Mouse (Mus musculus) forebrain, embryonic 14.5 days (tissue): ENCODE measurements around the gene Fmnl3. TPM values are rescaled to one million over a fixed set of nuclear protein-coding genes. Genes with fewer than 3 reads are reported as not detected.
"Not testable (repeated sequence)": the region's sequence is repeated elsewhere in the genome, so short reads cannot be mapped to it uniquely, and the experiment has no call there.

Experiments used
- ATAC-seq: fragments of 200-750 bp; cut with Nextera tagmentation; 2 replicates; pipeline ENCODE4 v1.8.0; 2017; ENCODE audit warnings: mild to moderate bottlenecking, moderate library complexity
- DNase-seq: peaks from one replicate; pipeline ENCODE4 v3.0.0-alpha.2; 2015; ENCODE audit warnings: low spot score
- H3K27ac ChIP-seq: fragments of 300-500 bp; sonication (generic); 2 replicates; pipeline ENCODE4 v1.5.1; 2014; ENCODE audit warnings: low read depth, mild to moderate bottlenecking, control low read depth, low read length, moderate library complexity
- H3K27me3 ChIP-seq: fragments of 300-500 bp; sonication (generic); replicated peaks from 2 replicates; pipeline ENCODE4 v1.6.1; 2014; ENCODE audit warnings: low read length, control low read depth, mixed read lengths; ENCODE audit not compliant: control insufficient read depth, insufficient read depth
- H3K36me3 ChIP-seq: fragments of 300-500 bp; sonication (generic); 2 replicates; pipeline ENCODE4 v1.6.1; 2014; ENCODE audit warnings: low read length, control low read depth; ENCODE audit not compliant: control insufficient read depth, insufficient read depth
- H3K4me1 ChIP-seq: fragments of 300-500 bp; sonication (generic); 2 replicates; pipeline ENCODE4 v1.6.1; 2014; ENCODE audit warnings: antibody characterized with exemption, low read length, control low read depth; ENCODE audit not compliant: control insufficient read depth, insufficient read depth
- H3K4me2 ChIP-seq: fragments of 300-500 bp; sonication (generic); 2 replicates; pipeline ENCODE4 v1.6.1; 2014; ENCODE audit warnings: mild to moderate bottlenecking, control low read depth, low read length
- H3K4me3 ChIP-seq: fragments of 300-500 bp; sonication (generic); 2 replicates; pipeline ENCODE4 v1.5.1; 2014; ENCODE audit warnings: low read depth, low read length, control low read depth
- H3K9ac ChIP-seq: fragments of 300-500 bp; sonication (generic); 2 replicates; pipeline ENCODE4 v1.6.1; 2014; ENCODE audit warnings: mild to moderate bottlenecking, low read length, control low read depth, moderate library complexity
- H3K9me3 ChIP-seq: fragments of 300-500 bp; sonication (generic); replicated peaks from 2 replicates; pipeline ENCODE4 v1.6.1; 2016; ENCODE audit warnings: low read length, control low read depth, mixed read lengths; ENCODE audit not compliant: control insufficient read depth
- WGBS: fragments of 180-500 bp; shearing (Covaris S2); extraction: QIAGEN DNeasy Blood & Tissue Kit; methylation state at CpG from one replicate; pipeline ENCODE4 v1.1.7; 2014; 5-methylcytosine and 5-hydroxymethylcytosine counted together
- polyA plus RNA-seq: library from polyadenylated mRNA; unstranded; fragments of >200 nt; fragmentation: Nextera tagmentation; extraction: Ambion mirVana; gene quantifications from 2 replicates; pipeline ENCODE4 v1.2.1, GENCODE M21; 2014

The Fmnl3 gene
- polyA plus RNA-seq, 1 experiment from 2014 or later, result 3.9 TPM

DNA sequence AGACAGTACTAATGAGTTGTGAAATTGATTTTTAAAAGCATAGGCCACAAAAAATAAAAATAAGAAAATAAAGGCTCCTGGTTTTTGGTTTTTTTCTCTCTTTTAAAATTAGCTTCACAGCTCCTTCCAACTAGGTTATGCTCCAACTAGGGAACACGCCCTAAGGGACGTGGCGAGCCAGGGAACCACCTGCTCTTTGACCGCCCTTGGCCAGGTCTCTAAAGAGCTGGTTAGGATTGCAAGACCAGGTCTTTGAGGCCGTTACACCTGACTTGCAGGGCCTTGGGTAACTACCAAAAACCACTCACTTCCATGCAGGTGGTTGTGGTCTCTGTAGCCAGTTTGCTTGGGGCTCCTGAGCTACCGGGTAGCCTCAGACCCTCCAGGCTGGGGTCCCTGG, 21.7 kb upstream of the Fmnl3 start:
- ATAC-seq, result no peak

DNA sequence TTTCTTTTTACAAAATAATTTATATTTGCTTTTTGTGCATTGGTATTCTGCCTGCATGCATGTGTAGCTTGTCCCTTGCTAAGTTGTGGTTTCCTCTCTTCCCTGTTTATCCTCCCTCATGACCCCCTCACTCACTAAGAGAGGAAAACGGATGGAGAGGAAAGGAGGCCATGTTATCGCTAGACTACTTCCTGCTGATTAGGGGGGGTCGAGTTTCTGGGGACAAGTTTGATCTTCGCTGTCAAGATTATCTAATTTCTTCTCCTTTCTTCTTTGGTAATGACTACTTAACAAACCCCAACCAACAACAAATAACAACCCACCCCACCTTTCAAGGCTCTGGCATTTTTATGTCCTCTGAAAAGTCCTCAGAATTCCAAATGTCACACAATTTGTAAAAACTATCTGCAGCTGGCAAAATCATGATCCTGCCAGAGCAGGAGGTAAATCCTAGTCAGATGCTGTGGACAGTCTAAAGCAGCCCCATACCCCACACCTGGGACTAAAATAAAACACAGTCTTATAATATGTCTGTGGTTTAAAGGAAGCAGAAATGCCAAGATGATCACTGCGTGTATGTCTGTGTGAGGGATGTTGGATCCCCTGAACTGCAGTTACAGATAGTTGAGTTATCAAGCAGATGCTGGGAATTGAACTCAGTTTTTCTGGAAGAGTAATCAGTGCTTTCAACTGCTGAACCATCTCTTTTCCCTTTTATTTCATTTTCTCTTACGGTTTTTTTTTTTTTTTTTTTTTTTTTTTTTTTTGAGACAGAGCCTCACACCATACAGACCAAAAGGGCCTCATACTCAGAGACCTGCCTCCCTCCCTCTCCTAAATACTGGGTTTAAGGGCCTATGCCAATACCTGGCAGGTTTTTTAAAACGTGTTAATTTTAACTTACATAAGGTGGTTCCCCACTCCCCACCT, 20.5 kb upstream of the Fmnl3 start:
- no peak overlapping the region for H3K4me2 ChIP-seq
- no peak for DNase-seq
- H3K9me3 ChIP-seq, result no peaks in the 10 kb centered on the region
- no peak overlapping the region for H3K4me3 ChIP-seq
- no peak overlapping the region for H3K9ac ChIP-seq
- H3K36me3 ChIP-seq, result no peaks in the 10 kb centered on the region
- no peak for ATAC-seq
- H3K27ac ChIP-seq, result no peak overlapping the region
- WGBS, result 68% methylated on average over 7 of the region's 7 CpGs
- peaks cover 20% of the 10 kb centered on the region for H3K4me1 ChIP-seq
- H3K27me3 ChIP-seq, result no peaks in the 10 kb centered on the region

More for the DNA sequence above, 21.7 kb upstream of the Fmnl3 start:
- H3K4me2 ChIP-seq, result peak overlapping the region; percentile 61
- 0 out of 2 replicates have a peak overlapping the region, but pooled peaks have one; percentile 11 for H3K27ac ChIP-seq
- peak overlapping the region; percentile 51; the same call in 1 of the 2 replicates for H3K9ac ChIP-seq
- DNase-seq, result no peak
- H3K9me3 ChIP-seq, result no peaks in the 10 kb centered on the region
- WGBS, result 84% methylated on average over 6 of the region's 6 CpGs
- peaks cover 20% of the 10 kb centered on the region for H3K4me1 ChIP-seq
- H3K27me3 ChIP-seq, result no peaks in the 10 kb centered on the region
- peak overlapping the region; percentile 79 for H3K4me3 ChIP-seq
- H3K36me3 ChIP-seq, result no peaks in the 10 kb centered on the region

DNA sequence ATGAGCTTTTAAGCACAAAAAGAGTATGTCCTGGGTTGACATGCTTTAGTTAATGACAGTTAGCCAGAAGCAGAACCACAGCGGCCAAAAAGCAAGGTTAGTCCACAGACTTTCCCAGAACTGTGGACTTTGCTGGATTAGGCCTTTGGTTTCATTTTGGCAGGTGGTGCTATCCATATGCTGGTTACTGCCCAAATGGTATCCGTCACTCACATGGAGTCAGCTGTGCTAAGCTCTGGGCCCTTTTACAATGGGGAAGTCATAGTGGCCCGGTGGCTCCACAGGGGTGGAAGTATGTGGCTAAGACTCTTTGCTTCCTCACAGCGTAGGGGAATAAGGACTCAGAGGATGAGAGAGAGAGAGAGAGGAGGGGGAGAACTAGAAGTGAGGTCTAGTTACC, 17.7 kb upstream of the Fmnl3 start:
- Histone ChIP-seq H3K4me2 (no peak overlapping the region), H3K9me3 (no peaks in the 10 kb centered on the region), H3K9ac (no peak overlapping the region), H3K27ac (no peak overlapping the region), H3K27me3 (no peaks in the 10 kb centered on the region), H3K36me3 (no peaks in the 10 kb centered on the region), H3K4me3 (no peak overlapping the region), H3K4me1 (peaks cover 4% of the 10 kb centered on the region; the same call in 1 of the 2 replicates)
- no peak for ATAC-seq
- DNase-seq, result no peak
- 73% methylated on average over 4 of the region's 4 CpGs for WGBS

DNA sequence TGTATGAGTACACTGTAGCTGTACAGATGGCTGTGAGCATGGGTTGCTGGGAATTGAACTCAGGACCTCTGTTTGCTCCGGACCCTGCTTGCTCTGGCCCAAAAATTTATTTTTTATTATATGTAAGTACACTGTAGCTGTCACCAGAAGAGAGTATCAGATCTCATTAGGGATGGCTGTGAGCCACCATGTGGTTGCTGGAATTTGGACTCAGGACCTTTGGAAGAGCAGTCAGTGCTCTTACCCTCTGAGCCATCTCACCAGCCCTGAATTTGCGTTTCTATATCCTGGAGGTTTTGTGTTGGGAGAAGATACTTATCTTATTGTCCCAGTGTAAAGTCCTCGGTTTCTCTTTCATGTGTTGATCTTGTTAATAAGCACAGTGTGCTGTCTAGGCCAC, 16.5 kb upstream of the Fmnl3 start:
- H3K27ac ChIP-seq, result no peak overlapping the region
- no peaks in the 10 kb centered on the region for H3K27me3 ChIP-seq
- no peaks in the 10 kb centered on the region for H3K9me3 ChIP-seq
- no peaks in the 10 kb centered on the region for H3K36me3 ChIP-seq
- H3K4me3 ChIP-seq, result no peak overlapping the region
- no peak overlapping the region for H3K9ac ChIP-seq
- no peak overlapping the region for H3K4me2 ChIP-seq
- DNase-seq (no peak), ATAC-seq (no peak)
- 72% methylated on average over 3 of the region's 3 CpGs for WGBS
- H3K4me1 ChIP-seq, result no peaks in the 10 kb centered on the region

DNA sequence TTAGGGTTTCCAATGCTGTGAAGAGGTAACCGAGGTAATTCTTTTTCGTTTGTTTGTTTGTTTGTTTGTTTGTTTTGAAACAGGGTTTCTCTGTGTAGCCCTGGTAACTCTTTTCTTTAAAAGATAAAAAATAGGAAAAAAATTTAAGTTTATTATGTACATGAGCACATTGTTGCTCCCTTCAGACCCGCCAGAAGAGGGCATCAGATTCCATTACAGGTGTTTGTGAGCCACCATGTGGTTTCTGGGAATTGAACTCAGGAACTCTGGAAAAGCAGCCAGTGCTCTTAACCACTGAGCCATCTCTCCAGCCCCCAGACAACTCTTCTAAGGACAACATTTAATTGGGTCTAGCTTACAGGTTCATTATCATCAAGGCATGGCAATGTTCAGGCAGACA, 15.8 kb upstream of the Fmnl3 start:
- not testable (repeated sequence) for ATAC-seq, H3K27me3 ChIP-seq, H3K27ac ChIP-seq, DNase-seq, H3K9ac ChIP-seq, H3K9me3 ChIP-seq, H3K4me2 ChIP-seq, H3K4me1 ChIP-seq, H3K36me3 ChIP-seq, H3K4me3 ChIP-seq
- WGBS, result 66% methylated on average over 3 of the region's 3 CpGs

DNA sequence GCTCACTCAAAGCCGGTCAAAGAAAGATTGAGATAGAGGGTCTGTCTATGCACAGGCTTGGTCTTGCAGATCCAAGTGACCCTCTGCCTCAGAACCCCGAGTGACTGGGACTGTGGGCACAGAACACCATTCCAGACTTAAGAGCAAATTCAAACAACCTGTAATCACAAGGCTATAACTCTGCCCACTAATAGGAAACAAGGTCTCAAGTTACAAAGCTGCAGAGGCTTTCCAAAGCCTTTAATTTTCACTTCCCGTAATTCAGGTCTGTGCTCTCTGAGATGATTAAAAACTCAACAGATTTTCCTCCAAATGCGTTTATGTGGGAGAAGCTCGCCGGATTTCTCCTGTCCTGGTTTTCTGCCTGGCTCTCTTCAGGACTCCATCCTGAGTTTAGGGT, 13.8 kb upstream of the Fmnl3 start:
- 78% methylated on average over 6 of the region's 6 CpGs for WGBS
- Histone ChIP-seq H3K9ac (no peak overlapping the region), H3K27me3 (no peaks in the 10 kb centered on the region), H3K4me1 (no peaks in the 10 kb centered on the region), H3K27ac (no peak overlapping the region), H3K36me3 (no peaks in the 10 kb centered on the region), H3K9me3 (no peaks in the 10 kb centered on the region), H3K4me2 (no peak overlapping the region), H3K4me3 (no peak overlapping the region)
- ATAC-seq (no peak), DNase-seq (no peak)

DNA sequence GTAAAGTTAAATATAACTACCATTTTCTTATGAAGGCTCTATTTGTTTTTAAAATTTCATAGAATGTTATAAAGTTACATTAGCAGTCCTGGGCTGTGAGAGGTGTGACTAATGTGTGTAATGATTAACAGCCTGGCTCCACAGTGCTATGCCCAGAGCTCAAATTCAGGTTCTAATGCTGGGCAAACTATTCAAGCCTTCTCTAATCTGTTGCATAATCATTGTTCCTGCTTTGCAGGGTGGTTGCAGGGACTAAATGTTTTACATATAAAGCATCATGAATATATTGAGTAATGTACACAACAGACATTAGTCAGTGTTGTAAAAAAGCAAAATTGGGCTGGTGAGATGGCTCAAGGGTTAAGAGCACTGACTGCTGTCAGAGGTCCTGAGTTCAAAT, 12.6 kb upstream of the Fmnl3 start:
- H3K9me3 ChIP-seq, result no peaks in the 10 kb centered on the region
- no peak for ATAC-seq
- H3K4me1 ChIP-seq, result no peaks in the 10 kb centered on the region
- no peak overlapping the region for H3K4me3 ChIP-seq
- H3K27ac ChIP-seq, result no peak overlapping the region
- no peak overlapping the region for H3K9ac ChIP-seq
- DNase-seq, result no peak
- H3K4me2 ChIP-seq, result no peak overlapping the region
- no peaks in the 10 kb centered on the region for H3K36me3 ChIP-seq
- no peaks in the 10 kb centered on the region for H3K27me3 ChIP-seq

DNA sequence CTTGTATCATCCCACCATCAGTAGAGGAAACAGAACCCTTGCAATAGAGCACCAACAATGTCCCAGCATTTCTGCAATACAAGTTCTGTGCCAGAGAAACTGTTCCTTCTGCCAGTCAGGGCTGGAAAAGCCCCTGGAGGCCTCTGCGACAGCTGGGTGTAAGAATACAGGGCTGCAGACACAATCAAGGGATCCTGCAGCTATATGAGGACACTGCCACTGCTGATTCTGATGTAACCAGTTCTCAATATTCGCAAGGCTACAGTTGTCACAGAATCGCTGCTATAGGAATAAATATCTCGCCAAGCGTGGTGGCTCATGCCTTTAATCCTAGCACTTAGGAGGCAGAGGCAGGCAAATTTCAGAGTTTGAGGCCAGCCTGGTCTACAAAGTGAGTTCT, 6.0 kb upstream of the Fmnl3 start:
- WGBS, result 92% methylated on average over 5 of the region's 5 CpGs
- Histone ChIP-seq H3K4me3 (no peak overlapping the region), H3K36me3 (no peaks in the 10 kb centered on the region), H3K9me3 (no peaks in the 10 kb centered on the region), H3K27ac (no peak overlapping the region), H3K4me1 (no peaks in the 10 kb centered on the region), H3K4me2 (no peak overlapping the region), H3K27me3 (no peaks in the 10 kb centered on the region), H3K9ac (no peak overlapping the region)
- DNase-seq, result no peak
- no peak for ATAC-seq

DNA sequence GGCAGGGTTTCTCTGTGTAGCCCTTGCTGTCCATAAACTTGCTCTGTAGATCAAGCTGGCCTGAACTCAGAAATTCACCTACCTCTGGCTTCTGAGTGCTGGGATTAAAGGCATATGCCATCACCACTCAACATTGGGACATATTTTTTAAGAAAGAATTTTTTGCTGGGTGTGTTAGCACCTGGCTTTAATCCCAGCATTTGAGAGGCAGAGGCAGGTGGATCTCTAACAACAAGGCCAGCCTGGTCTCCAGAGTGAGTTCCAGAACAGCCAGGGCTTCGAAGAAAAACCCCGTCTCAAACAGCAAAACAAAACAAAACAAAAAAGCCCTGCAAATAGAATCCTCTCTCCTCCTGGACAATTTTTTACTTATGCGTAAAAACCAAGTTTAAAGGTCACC, 5.3 kb upstream of the Fmnl3 start:
- no peaks in the 10 kb centered on the region for H3K36me3 ChIP-seq
- ATAC-seq, result no peak
- H3K27ac ChIP-seq, result no peak overlapping the region
- H3K9ac ChIP-seq, result no peak overlapping the region
- no peaks in the 10 kb centered on the region for H3K9me3 ChIP-seq
- H3K4me1 ChIP-seq, result no peaks in the 10 kb centered on the region
- no peak overlapping the region for H3K4me2 ChIP-seq
- WGBS, result 88% methylated on average over 3 of the region's 3 CpGs
- no peaks in the 10 kb centered on the region for H3K27me3 ChIP-seq
- H3K4me3 ChIP-seq, result no peak overlapping the region
- no peak for DNase-seq
